Mouse (Mus musculus) lung, adult 18-20 months (tissue): Measurements from ENCODE around the gene Gm17651.

Source experiments
- DNase-seq, 2 experiments: peaks; one replicate each; pipeline ENCODE4 v3.0.0; 2022; ENCODE audit warnings: mixed read lengths in 2 of 2

The Gm17651 gene

DNA sequence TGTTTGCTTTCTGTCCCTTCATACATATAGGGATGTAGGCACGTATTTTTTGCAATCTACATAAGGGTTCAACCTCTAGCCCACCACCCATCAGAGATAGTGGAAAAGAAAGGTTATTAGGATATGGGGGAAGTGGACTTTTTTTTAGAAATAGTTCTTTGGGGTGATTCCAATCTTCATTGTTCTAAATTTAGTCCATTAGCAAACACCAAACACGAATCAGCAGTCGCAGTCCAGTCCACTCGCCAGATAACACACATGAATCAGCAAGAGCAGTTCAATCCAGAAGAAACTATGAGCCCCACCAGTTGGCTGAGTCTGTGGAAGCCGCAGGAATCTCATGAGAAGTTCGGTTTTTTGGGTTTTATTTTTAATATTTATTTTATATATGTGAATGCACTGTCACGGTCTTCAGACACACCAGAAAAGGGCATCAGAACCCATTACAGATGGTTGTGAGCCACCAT, at the start of gene Gm17651:
Gene Gm17651 (minus strand): TSS at position 51 of the 467 bp plus-strand sequence.
- DNase-seq = no peak

DNA sequence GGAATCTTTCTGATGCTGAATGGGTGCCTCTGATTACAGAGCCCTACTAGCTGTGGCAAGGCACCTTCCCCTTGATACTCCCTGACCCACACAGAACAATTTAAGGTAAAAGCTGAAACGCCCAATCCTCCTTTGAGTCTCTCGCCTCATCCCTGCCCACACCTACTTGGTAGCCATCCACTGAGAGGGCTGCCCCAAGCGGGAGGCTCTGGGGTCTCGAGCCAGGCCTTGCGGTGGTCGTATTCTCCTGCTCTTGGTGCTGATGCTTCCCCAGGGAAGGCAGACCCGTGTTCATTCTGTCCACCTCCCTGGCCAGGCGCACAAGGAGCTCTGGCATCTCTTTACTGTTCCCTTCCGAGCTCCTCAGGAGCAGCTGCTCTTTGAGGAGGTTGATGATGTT, 44.6 kb upstream of the Gm17651 start:
- no peak for DNase-seq

DNA sequence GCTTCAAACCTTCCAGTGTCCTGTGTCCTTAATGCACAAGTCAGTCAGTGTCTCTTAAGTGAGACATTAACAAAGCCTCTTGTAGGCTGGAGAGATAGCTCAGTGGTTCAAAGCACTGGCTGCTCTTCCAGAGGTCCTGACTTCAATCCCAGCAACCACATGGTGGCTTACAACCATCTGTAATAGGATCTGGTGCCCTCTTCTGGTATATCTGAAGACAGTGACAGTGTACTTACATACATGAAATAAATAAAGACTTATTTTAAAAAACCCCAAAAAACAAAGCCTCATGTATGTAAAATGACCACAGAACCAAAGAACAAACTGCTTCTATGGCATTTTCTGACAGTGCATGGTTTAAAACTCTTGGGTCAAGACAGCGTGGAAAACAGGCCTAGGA, 41.4 kb upstream of the Gm17651 start:
- no peak for DNase-seq

DNA sequence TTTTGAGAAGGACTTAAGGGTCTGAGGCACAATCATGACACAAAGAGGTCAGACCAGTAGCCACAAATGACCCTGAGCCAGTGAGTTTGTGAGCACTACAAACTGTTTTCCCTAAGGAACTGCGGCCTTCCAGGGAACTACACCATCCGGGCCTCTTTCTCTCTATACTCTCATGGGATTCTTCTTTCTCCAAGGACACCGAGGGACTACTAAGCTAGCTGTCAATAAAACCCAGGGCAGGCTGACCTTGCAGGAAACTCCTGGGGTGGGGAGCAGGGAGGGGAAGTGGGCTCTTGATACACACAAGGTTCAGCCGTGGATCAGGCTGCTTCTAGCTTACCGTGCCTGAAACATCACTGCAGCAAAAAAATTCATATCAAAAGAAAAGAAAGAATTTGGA, 36.4 kb upstream of the Gm17651 start:
- no peak for DNase-seq

DNA sequence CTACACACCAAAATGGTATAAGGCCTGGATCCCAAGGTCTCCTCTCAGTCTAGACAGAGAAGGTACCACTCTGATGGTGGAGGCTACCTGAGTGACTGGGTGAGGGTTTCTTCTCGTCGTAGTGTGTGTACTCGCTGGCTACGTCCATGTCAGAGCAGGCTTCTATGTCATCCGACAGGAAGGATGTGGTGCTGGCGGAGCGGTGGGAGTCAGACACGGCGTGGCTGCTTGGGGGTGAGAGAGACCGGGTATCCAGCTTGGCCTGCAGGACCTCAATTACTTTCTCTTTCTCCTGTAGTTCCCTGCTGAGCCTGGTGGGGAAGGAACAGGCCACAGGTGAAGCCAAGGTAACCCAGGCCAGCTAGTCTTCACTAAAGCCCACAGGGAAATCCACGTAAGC, 35.6 kb upstream of the Gm17651 start:
- DNase-seq = no peak

- DNase-seq = no peak
Observed at GRCm38 (mm10) chr3:97706561-97706960, 32.1 kb upstream of the Gm17651 start.

GRCm38 (mm10) chr3:97705508-97705907, 31.0 kb upstream of the Gm17651 start:
- no peak for DNase-seq

- no peak for DNase-seq
Observed at GRCm38 (mm10) chr3:97702448-97703080, 28.1 kb upstream of the Gm17651 start.

- peak; percentile 14 to 43 for DNase-seq
Observed at GRCm38 (mm10) chr3:97701198-97701597, 26.7 kb upstream of the Gm17651 start.

- no peak for DNase-seq
Observed at GRCm38 (mm10) chr3:97699061-97699460, 24.6 kb upstream of the Gm17651 start.

DNA sequence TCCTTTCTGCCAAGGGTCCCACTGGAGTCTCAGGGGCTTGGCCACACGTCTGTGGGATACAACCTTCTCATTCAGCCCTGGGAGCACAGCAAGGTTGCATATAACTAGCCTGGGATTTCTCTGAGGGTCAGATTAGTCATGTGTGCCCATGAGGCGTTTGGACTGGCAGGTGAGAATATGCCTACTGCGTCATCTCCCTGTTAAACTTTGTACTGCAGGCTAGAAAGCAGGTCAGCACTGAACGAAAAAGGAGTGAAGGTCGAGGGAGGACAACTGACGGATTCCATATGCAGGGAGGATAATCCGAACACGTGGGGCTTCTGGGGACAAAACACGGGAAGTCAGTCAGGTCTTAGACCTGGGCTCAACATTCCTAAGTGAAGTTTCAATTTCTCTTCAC, 22.8 kb upstream of the Gm17651 start:
- DNase-seq = no peak

DNA sequence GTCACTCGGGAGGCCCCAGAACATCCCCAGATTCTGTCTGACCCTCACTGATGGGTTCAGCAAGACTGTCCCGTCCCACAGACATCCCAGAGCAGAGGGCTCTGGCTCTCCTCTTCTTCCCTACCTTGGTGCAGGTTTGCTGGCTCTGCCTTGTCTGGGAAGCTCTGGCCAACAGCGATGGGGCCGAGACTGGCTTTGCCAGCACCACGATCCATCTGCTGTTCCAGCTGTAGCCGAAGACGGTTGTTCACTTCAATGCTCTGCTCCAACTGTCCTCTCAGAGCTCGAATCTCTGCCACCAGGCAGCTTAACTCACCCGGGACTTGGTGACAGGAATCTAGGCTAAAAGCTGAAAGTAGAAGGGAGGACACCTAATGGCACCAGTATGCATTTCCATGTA, 22.4 kb upstream of the Gm17651 start:
- no peak for DNase-seq

DNA sequence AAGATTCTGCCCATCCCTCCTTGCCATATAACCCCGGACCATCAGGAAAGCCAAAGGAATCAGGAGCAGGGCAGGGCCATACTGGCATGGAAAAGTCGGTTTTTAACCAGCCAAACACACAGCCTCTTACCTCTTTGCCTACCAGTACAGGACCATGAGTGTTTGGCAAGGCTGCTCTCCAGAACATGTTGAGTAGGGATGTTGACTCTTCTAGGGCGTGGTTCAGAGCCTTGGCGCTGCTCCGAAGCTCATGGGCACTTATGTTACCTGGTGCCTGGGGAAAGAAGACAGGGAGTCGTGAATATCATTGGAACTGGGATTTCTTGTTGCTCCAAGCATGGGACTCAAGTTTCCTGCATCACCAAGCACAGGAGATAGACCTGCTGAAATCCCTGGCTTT, 19.3 kb upstream of the Gm17651 start:
- DNase-seq = peak; percentile 66 to 75

GRCm38 (mm10) chr3:97691443-97692017, 17.0 kb upstream of the Gm17651 start:
- DNase-seq = no peak

DNA sequence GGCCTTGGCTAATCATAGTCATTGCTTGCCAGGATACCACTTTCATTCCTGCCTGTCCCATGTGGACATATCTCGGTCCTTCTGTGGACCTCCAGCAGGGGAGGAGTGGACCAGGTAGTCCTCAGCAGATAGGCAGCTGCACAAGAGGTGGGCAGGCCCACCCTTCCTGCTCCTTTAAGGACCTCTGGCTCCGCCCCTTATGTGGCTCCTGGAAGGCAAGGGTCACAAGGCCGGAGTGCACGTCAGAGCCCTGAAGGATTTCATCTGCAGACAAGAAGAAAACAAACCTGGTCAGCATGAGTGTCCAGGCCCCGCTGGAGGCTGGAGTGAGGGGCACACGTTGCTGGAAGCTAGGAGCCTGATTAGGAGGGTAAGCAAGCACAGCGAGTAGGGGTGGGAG, 16.1 kb upstream of the Gm17651 start:
- DNase-seq = peak; percentile 18 to 52

DNA sequence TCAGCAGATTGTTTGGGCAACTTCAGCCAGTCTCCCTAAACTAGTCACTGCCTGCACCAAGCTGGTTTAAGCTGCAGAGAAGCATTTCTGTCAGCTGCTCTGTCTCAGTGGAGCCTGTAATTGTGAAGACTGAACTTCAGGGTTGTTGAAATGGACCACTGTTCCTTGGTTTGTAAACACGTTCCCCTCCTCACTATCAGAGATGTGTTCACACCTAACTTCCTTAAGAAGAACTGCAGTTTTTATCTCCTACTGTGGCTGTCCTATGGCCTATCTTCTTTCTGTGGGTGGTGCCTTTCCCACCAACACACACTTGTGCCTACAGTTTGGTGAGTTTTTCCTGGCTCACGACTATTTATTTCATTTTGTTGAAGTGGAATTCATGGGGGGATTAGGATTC, 14.8 kb upstream of the Gm17651 start:
- DNase-seq = no peak

DNA sequence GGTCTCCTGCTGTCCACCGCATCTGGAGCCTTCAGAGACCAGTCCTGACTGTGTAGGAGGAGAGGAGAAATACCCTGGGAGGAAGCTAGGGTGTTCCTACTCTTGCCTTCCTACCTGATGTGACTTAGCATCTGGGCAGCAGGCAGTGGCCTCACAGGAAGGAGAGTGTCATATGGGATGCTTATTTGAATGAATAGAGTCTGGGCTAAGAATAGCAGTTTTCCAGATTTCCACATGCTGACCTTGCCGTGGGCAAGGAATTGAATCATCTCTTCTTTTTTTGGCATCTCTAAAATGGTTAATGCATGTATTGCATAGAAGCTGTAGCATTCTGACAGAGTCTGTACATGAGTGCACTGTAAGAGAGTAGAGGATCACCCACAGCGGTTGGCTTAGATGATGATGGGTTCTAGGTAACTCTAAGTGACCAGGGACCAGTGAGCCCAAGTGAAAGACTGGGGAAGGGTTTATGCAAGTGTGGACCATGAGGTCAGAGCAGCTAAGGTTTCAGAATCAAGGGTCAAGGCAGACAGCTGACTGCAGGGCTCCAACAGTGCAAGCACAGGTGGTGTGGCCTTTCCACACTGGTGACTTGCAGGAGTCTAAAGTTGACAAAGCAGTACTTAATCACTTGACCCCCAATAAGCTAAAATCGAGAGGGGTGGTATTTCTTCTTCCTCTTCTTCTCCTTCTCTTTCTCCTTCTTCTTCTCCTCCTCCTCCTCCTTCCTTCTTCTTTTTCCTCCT, 12.1 kb upstream of the Gm17651 start:
- no peak for DNase-seq

DNA sequence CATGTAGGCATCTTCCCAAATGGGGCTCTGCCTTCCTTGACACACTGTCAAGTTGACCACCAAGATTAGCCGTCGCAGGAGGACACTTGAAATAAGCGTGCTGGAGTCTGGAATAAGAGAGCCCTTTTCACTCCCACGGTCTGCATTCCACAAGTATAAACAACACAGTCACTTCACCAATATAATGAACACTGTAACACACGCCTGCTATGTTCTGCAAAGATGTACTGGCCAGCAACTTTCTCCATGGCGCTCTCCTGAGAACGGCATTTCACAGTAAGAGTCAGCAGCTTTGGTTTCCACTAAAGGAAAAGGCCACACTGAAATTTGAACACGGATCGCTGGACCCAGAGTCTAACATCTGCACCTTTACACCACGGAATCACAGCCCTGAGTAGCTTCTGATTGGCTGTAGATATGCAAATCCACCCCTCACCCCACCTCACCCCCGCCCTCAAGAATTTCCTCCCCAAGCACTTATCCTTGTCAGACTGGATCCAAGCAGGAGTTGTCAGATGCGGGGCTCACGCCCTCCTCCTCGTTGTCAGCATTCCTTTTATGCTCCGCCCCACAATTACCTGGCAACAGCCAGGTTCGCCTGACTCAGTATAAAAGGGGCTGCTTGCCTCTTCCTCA, 9.2 kb upstream of the Gm17651 start:
- peak; percentile 79 to 86 for DNase-seq

DNA sequence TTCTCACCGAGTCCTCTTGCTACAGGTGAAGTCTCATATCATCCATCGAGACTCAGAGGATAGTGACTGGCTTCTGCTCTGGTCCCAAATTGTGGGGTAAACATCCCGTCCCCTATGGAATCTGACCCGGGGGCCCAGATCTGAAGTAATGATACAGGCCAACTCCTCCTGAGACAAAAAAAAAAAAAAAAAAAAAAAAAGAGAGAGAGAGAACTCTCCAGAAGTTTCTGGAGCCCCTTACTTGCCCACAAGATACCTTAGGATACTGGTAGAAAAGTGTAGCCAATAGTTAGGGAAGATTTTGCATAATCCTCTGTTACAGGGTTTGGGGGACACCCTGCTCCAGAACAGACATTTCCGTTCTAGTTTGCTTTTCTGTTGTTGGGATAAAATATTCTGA, 8.1 kb upstream of the Gm17651 start:
- no peak for DNase-seq

DNA sequence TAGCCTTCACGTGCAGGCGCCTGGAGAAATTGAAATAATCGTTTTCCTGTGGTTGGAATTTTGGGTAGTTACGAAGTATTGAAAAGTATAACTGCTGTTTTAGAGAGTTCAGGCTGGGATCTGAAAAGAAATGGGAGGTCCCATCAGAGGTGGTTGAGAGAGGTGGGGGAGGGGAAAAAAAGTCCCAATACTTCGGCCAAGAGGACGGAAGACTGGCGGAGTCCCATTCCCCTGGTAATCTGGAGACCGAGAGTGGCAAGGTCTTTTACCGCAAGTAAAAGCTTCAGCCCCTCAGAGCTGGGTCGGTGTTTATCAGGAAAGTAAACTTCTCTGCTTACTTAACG, 7.6 kb upstream of the Gm17651 start:
- no peak for DNase-seq

DNA sequence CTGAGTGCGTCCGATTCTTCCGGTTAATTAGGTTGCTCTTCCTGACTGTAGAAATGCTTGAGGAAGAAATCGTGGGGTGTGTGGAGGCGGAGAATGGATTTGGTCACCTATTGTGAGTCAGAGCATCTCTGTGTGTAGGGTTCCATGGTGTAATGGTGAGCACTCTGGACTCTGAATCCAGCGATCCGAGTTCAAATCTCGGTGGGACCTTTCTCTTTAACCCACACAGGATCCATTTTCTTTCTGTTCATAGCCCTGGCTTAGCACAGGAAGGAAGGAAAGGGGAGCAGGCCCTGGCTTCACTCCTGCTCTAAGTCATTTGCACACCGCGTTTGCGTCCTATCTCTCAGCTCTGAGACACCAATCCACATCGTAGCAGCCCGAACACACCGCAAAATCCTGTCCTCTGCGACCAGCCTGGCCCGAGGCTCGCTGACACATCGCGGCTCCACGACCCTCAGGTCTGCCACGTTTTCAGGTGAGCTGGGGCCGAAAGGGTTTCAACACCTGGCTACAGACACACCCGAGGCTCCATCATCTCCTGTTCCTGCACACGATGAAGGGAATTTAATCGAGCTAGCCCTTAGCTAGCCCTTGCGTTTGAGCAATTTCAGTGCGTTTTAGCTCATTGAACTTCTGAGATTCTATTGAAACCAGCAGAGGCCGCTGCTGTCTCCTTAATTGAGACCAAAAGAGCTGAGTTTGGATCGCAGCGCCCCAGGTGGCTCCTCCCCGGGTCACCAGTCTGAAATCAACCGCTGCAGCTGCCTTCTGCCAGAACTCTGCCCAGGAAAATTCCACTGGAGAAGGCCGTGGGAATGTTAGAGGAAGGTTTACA, 7.0 kb upstream of the Gm17651 start:
- DNase-seq = peak; percentile 81 to 85

DNA sequence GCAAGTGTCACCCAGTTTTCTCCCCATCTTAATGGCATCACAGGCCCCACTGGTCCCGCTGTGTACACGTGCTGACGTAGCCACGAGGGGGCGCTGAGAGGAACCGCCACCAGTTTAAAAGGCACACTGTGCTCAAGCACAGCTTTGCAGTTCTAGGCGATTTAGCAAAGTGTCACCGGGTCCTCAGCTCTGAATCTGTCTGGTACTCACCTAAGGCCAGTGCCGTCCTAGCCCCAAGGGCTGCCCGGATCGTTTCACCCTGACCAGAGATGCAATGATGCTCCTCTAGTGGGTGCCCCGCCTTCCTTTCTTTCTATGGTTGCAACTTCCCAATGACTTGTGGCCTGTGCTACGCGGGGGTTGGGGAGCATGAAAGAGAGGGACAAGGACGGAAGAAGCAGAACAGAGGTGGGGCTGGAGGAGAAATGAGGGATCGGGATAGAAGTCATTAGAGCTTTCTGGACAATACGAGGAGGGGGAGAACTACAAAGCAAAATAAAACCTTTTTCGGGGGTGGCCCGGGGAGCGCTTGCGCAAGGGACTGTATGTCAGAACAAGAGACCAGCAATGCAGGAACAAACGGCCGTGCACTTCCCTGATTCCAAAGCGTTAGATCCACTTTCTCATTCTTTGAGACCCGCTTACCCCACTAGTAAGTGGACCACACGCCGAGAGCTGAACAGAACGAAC, 6.3 kb upstream of the Gm17651 start:
- peak; percentile 79 to 82 for DNase-seq
